Mouse (Mus musculus) heart, embryonic 12.5 days (tissue): ENCODE data around the gene Pdik1l. TPM values are rescaled to one million over a fixed set of nuclear protein-coding genes. Genes with fewer than 3 reads are reported as not detected.
"Not testable (repeated sequence)": the region's sequence is repeated elsewhere in the genome, so short reads cannot be mapped to it uniquely, and the experiment has no call there.

Source experiments
- ATAC-seq: fragments of 200-750 bp; cut with Nextera tagmentation; 2 replicates; pipeline ENCODE4 v1.8.0; 2017; ENCODE audit warnings: moderate TSS enrichment, moderate library complexity; ENCODE audit not compliant: insufficient number of reproducible peaks, low FRiP score
- H3K27ac ChIP-seq: fragments of 300-500 bp; sonication (generic); 2 replicates; pipeline ENCODE4 v1.5.1; 2016; ENCODE audit warnings: mild to moderate bottlenecking, moderate library complexity; ENCODE audit not compliant: poor library complexity, severe bottlenecking
- H3K27me3 ChIP-seq: fragments of 300-500 bp; sonication (generic); replicated peaks from 2 replicates; pipeline ENCODE4 v1.6.1; 2016; ENCODE audit warnings: mild to moderate bottlenecking, moderate library complexity
- H3K36me3 ChIP-seq: fragments of 300-500 bp; sonication (generic); 2 replicates; pipeline ENCODE4 v1.6.1; 2016; ENCODE audit warnings: mild to moderate bottlenecking, moderate library complexity
- H3K4me1 ChIP-seq: fragments of 300-500 bp; sonication (generic); replicated peaks from 2 replicates; pipeline ENCODE4 v1.6.1; 2016; ENCODE audit warnings: mild to moderate bottlenecking
- H3K4me2 ChIP-seq: fragments of 300-500 bp; sonication (generic); 2 replicates; pipeline ENCODE4 v1.6.1; 2016; ENCODE audit warnings: mild to moderate bottlenecking, moderate library complexity
- H3K4me3 ChIP-seq: fragments of 300-500 bp; sonication (generic); 2 replicates; pipeline ENCODE4 v1.5.1; 2016; ENCODE audit warnings: mild to moderate bottlenecking
- H3K9ac ChIP-seq: fragments of 300-500 bp; sonication (generic); 2 replicates; pipeline ENCODE4 v1.6.1; 2016; ENCODE audit warnings: mild to moderate bottlenecking, moderate library complexity
- H3K9me3 ChIP-seq: fragments of 300-500 bp; sonication (generic); replicated peaks from 2 replicates; pipeline ENCODE4 v1.6.1; 2016; ENCODE audit warnings: mild to moderate bottlenecking, moderate library complexity
- WGBS: fragments of 180-500 bp; shearing (Covaris S2); methylation state at CpG from one replicate; pipeline ENCODE4 v1.1.7; 2016; 5-methylcytosine and 5-hydroxymethylcytosine counted together
- polyA plus RNA-seq: library from polyadenylated mRNA; unstranded; fragments of >200 nt; fragmentation: Nextera tagmentation; extraction: Ambion mirVana; gene quantifications from 2 replicates; pipeline ENCODE4 v1.2.1, GENCODE M21; 2016

Gene Pdik1l
- polyA plus RNA-seq, 1 experiment from 2014 or later: 18.1 TPM

GRCm38 (mm10) chr4:134286226-134287167 lies 1.2 kb downstream of the Pdik1l start:
- WGBS: 3% methylated on average over 59 of the region's 59 CpGs
- H3K36me3 ChIP-seq: peaks cover 26% of the 10 kb centered on the region
- no peaks in the 10 kb centered on the region for H3K9me3 ChIP-seq
- H3K4me3 ChIP-seq: peak overlapping the region; percentile 94
- peaks cover 32% of the 10 kb centered on the region for H3K4me1 ChIP-seq
- peak overlapping the region; percentile 97 for H3K9ac ChIP-seq
- peak; percentile 44 for ATAC-seq
- peak overlapping the region; percentile 96 for H3K4me2 ChIP-seq
- no peaks in the 10 kb centered on the region for H3K27me3 ChIP-seq
- peak overlapping the region; percentile 82 for H3K27ac ChIP-seq

- ATAC-seq: no peak
- H3K27ac ChIP-seq: no peak overlapping the region
- H3K4me2 ChIP-seq: 0 out of 2 replicates have a peak overlapping the region, but pooled peaks have one; percentile 2
- no peak overlapping the region for H3K9ac ChIP-seq
- 38% methylated on average over 2 of the region's 2 CpGs for WGBS
- no peak overlapping the region for H3K4me3 ChIP-seq
- peaks cover 32% of the 10 kb centered on the region for H3K4me1 ChIP-seq
- H3K27me3 ChIP-seq: no peaks in the 10 kb centered on the region
- no peaks in the 10 kb centered on the region for H3K9me3 ChIP-seq
- H3K36me3 ChIP-seq: peaks cover 40% of the 10 kb centered on the region
These were observed 2.8 kb downstream of the Pdik1l start for GRCm38 (mm10) chr4:134284942-134285341.

GRCm38 (mm10) chr4:134273417-134274345 lies 14.0 kb downstream of the Pdik1l start:
- WGBS: 1% methylated on average over 14 of the region's 14 CpGs

GRCm38 (mm10) chr4:134272731-134273416 lies 14.8 kb downstream of the Pdik1l start:
- Histone ChIP-seq H3K4me2 (peak overlapping the region; percentile 59), H3K4me1 (peaks cover 7% of the 10 kb centered on the region; the same call in 1 of the 2 replicates), H3K27me3 (no peaks in the 10 kb centered on the region), H3K9ac (peak overlapping the region; percentile 15; the same call in 1 of the 2 replicates), H3K9me3 (peaks cover 4% of the 10 kb centered on the region; the same call in 1 of the 2 replicates), H3K36me3 (peaks cover 18% of the 10 kb centered on the region), H3K27ac (no peak overlapping the region), H3K4me3 (peak overlapping the region; percentile 35)
- WGBS: 22% methylated on average over 12 of the region's 13 CpGs
- ATAC-seq: 0 out of 2 replicates have a peak, but pooled peaks have one; percentile 56

More at GRCm38 (mm10) chr4:134273417-134274345, 14.0 kb downstream of the Pdik1l start:
- Histone ChIP-seq H3K36me3 (peaks cover 25% of the 10 kb centered on the region), H3K9ac (peak overlapping the region; percentile 15; the same call in 1 of the 2 replicates), H3K27ac (no peak overlapping the region), H3K9me3 (peaks cover 4% of the 10 kb centered on the region; the same call in 1 of the 2 replicates), H3K4me2 (peak overlapping the region; percentile 59), H3K27me3 (no peaks in the 10 kb centered on the region), H3K4me3 (peak overlapping the region; percentile 35), H3K4me1 (peaks cover 7% of the 10 kb centered on the region; the same call in 1 of the 2 replicates)
- ATAC-seq: peak; percentile 84

- H3K9me3 ChIP-seq: peaks cover 4% of the 10 kb centered on the region; the same call in 1 of the 2 replicates
- H3K4me2 ChIP-seq: no peak overlapping the region
- peaks cover 7% of the 10 kb centered on the region; the same call in 1 of the 2 replicates for H3K4me1 ChIP-seq
- H3K36me3 ChIP-seq: peaks cover 11% of the 10 kb centered on the region
- H3K9ac ChIP-seq: no peak overlapping the region
- 77% methylated on average over 7 of the region's 7 CpGs for WGBS
- ATAC-seq: no peak
- no peak overlapping the region for H3K4me3 ChIP-seq
- no peak overlapping the region for H3K27ac ChIP-seq
- H3K27me3 ChIP-seq: no peaks in the 10 kb centered on the region
These were observed 15.7 kb downstream of the Pdik1l start for GRCm38 (mm10) chr4:134271979-134272378.

GRCm38 (mm10) chr4:134269622-134270021 lies 18.1 kb downstream of the Pdik1l start:
- not testable (repeated sequence) for H3K4me3 ChIP-seq, H3K4me2 ChIP-seq, ATAC-seq, H3K27ac ChIP-seq, H3K27me3 ChIP-seq, H3K9me3 ChIP-seq, H3K9ac ChIP-seq, H3K4me1 ChIP-seq, H3K36me3 ChIP-seq

- no peak for ATAC-seq
- H3K36me3 ChIP-seq: no peaks in the 10 kb centered on the region
- peaks cover 9% of the 10 kb centered on the region for H3K9me3 ChIP-seq
- no peak overlapping the region for H3K9ac ChIP-seq
- H3K27me3 ChIP-seq: no peaks in the 10 kb centered on the region
- H3K4me3 ChIP-seq: no peak overlapping the region
- no peak overlapping the region for H3K27ac ChIP-seq
- H3K4me2 ChIP-seq: no peak overlapping the region
- WGBS: 77% methylated on average over 19 of the region's 19 CpGs
- H3K4me1 ChIP-seq: peaks cover 7% of the 10 kb centered on the region; the same call in 1 of the 2 replicates
These were observed 19.5 kb downstream of the Pdik1l start for GRCm38 (mm10) chr4:134268102-134268655.

- Histone ChIP-seq H3K9ac (no peak overlapping the region), H3K36me3 (no peaks in the 10 kb centered on the region), H3K4me2 (no peak overlapping the region), H3K27ac (no peak overlapping the region), H3K27me3 (no peaks in the 10 kb centered on the region), H3K4me1 (no peaks in the 10 kb centered on the region), H3K9me3 (peaks cover 13% of the 10 kb centered on the region), H3K4me3 (no peak overlapping the region)
- ATAC-seq: no peak
- WGBS: 66% methylated on average over 9 of the region's 9 CpGs
These were observed 21.7 kb downstream of the Pdik1l start for GRCm38 (mm10) chr4:134265860-134266585.

- 25% methylated on average over 6 of the region's 6 CpGs for WGBS
- Histone ChIP-seq H3K27me3 (no peaks in the 10 kb centered on the region), H3K9me3 (peaks cover 8% of the 10 kb centered on the region; the same call in 1 of the 2 replicates), H3K9ac (no peak overlapping the region), H3K4me3 (no peak overlapping the region), H3K27ac (no peak overlapping the region), H3K4me2 (no peak overlapping the region), H3K36me3 (no peaks in the 10 kb centered on the region), H3K4me1 (0 out of 2 replicates have a peak, but pooled peaks cover under 1% of the 10 kb centered on the region)
- ATAC-seq: no peak
These were observed 24.5 kb downstream of the Pdik1l start for GRCm38 (mm10) chr4:134263191-134263590.
